Mouse (Mus musculus): ENCODE measurements around the gene Gm20696.
A peak's percentile ranks its signal among the peaks of the same experiment; 100 is the strongest.

Gm20696 gene

GRCm38 (mm10) chr6:99511862-99512261 is 154.7 kb downstream of the Gm20696 start:
- DNase-seq = no peak

DNA sequence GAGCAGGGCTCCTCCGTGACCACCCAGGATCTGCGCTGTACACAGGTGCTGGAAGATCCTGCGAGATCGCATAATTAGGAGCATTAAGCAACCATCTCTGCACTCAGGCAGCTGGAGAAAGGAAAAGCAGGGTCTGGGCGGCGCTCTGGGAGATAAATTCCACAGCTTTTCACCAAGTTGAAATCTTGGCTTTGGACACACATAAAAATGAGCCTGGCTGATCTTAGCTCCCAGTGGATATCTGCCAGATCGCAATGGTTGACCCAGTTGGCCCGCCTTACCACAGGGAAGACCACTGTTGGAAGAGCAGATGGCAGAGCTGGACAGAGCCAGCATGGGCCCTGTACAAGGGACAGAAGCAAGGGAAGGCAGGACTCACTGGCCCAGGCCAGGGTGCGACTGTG is 157.4 kb downstream of the Gm20696 start:
- peak; percentile 95 for DNase-seq

DNA sequence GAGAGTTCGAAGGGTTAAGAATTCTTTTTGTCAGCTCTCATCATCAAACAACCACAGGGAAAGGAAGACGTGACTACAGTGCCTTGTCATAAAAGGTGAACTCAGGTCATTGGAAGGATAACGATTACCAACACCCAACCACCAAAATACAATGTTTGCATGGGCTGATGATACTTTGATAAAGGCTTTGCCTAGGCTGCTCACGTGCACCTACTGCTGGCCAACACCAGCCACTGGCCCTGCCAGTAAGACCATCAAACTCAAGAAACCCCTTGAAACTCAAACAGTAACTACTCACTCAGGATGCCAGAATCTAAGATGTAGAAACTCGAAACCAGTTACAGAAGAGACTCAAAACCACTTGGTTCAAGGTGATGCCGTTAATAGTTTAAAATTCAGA is 159.8 kb downstream of the Gm20696 start:
- no peak for DNase-seq

DNA sequence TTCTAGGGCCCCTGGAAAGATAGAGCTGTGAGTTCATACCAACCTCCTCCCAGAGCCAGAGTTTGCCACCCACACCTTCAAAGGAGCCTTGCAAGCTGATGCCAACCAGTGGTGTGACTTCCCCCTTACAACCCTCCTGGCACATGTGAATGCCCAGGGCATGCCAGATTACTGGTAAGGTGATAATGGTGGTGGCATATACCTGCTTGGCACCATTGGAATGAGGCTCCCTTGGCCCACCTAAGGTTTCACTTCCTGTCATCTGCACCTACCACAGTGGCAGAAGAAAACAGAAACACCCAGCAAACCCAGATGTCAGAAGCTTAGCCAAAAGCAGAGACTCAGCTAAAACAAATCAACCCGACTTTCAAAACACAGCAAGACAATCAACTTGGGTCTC is 162.9 kb downstream of the Gm20696 start:
- DNase-seq = peak; percentile 78

DNA sequence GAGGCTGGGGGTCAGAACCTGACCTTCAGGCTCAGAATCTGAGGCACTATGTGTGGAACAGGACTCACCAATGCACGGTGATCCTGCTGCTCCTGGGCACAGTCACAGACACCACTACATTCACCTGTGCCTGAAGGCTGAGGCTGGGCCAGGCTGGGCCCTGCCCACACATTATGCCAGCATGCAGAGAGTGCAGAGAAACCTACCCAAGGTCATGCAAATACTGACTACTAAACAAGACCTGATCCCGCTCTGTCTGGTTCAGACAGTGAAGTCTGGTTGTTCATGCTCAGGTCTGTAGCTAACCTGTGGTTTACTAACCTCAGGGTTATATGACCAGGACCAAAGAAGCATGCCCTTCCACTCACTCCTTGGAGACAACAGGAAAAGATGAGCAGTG is 163.9 kb downstream of the Gm20696 start:
- DNase-seq = peak; percentile 82

DNA sequence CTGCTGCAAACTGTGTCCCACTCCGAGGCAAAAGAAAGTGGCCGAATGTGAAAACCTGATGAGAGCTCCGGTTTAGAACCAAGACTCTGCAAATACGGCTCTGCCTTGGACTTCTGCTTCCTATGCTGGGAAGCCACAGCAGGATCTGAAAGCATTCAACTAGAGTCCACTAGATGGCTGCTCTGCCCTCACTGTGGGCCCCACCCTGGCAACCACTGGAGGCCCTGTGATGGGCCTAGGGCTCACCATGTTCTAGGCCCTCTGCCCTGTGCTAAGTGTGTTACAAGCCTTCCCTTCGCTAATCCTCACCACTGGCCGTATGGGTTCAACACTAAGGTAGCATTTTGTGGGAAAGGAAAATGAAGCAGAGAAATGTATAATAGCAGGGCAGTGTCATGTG is 164.3 kb downstream of the Gm20696 start:
- DNase-seq = peak; percentile 93

DNA sequence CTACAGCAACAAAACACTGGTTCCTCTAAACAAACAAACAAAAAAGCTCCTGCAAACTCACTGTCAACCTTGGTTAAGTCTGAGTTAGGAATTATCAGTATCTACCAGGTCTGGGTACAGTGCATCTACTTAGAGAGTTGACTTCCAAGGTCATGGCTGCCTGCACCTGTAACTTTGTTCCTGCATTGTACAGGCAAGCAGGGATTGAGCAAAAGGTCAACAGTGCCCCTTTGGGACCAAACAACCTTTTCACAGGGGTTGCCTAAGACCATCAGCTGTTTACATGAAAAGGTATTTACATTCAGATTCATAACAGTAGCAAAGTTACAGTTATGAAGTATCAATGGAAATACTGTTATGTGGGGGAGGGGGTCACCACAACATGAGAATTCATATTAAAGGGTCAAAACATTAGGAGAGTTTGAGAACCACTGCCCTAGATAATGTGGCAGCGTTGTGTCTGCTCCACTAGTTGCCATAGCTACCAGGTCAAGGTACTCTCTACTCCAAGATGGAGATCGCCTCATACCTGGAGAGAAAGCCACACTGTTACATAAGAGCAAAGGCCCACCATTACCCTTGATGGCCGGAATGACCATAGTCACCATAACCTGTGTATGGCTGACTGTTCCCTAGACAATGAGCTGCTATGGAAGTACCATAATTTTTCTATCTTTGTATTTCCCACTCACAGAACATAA is 165.9 kb downstream of the Gm20696 start:
- peak; percentile 61 for DNase-seq

DNA sequence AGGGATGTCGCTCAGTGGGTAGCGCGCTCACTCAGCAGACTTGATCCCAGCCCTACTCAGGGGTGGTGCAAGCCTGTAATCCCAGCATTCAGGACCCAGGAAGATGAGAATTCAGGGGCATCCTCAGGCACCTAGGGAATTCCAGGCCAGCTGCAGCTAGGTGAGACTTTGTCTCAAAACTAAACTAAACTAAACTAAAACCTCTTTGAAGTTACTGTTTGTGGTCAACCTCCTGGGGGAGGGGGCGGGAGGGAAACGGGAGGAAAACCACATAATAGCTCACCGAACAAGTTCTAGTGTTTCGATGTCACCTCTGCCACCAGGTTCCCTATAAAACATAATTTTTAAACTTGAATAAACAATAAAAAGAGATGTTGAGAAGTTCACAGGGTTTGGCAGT is 168.5 kb downstream of the Gm20696 start:
- no peak for DNase-seq

DNA sequence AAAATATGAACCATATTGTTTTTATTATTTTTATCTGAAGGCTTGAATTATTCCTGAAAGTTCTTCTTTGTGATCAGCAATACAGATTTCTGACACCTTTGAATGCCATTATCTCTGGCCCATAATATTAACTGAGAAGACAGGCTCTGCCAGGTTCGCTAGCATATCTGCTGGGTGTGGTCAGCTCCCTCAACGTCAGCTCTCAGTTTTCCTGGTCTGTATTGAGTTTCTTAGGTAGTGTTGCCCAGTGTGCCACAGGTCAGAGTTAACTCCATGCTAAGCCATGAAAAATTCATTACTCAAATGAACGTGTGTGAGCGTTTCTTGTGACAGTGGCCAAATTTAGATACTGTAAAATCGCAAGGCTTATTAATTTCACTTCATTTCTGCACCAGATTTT is 170.5 kb downstream of the Gm20696 start:
- no peak for DNase-seq

DNA sequence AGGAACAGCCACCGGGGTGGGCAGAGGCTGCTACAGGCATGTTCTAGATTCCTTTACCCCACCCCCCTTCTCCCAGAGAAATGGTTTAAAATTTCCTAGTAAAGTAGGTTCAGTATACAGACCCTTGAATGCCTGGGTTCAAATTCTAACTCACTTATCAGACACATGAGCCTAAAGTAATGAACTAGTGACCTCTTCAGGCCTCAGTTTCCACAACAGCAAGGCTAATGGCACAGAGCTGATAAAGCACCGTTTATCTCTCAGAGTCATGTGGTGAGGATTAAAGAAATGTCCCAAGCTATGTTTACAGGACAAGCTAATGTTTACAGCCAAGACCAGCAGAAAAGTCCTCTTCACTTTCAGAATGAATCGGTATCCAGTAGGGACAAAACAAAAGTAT is 173.7 kb downstream of the Gm20696 start:
- DNase-seq = no peak

GRCm38 (mm10) chr6:99491979-99492544 is 174.5 kb downstream of the Gm20696 start:
- DNase-seq = no peak

- no peak for DNase-seq
Measured at GRCm38 (mm10) chr6:99491146-99491545, 175.5 kb downstream of the Gm20696 start.

DNA sequence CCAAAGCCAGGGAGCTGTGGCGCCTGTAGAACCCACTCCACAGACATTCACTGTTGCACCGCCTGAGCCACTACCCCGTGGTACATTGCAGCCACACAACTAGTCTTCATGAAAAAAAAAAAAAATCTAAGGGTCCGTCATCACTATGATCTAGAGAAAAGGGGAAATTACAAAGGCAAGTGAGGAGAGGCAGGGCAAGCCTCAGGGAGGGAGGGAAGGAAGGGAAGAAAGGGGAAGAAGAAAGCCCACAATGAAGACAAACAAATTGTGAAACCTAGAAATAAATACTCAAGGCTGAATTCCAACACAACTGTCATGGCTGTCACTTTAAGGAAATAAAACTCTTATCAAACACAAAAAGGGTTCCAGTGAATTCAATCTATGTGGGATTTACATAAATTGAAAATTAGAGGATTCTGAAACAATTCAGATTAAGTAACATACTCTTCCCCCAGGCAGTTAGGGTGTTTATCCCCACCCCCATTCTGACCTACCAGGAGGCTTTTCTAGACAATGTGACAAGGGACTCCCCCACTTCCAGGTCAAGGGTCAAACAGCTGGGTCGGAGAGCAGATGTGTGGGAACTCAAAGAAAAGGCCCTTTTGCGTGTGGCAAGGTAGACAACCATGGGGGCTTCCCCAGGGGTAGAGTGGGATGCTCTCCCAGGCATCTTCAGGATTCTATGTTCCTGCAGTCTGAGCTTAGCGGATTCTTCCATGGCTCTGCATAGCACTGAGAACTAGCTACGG is 176.5 kb downstream of the Gm20696 start:
- DNase-seq = peak; percentile 89

GRCm38 (mm10) chr6:99489423-99489822 is 177.2 kb downstream of the Gm20696 start:
- DNase-seq = peak; percentile 85

- peak; percentile 95 for DNase-seq
Measured at GRCm38 (mm10) chr6:99485884-99486640, 180.5 kb downstream of the Gm20696 start.

DNA sequence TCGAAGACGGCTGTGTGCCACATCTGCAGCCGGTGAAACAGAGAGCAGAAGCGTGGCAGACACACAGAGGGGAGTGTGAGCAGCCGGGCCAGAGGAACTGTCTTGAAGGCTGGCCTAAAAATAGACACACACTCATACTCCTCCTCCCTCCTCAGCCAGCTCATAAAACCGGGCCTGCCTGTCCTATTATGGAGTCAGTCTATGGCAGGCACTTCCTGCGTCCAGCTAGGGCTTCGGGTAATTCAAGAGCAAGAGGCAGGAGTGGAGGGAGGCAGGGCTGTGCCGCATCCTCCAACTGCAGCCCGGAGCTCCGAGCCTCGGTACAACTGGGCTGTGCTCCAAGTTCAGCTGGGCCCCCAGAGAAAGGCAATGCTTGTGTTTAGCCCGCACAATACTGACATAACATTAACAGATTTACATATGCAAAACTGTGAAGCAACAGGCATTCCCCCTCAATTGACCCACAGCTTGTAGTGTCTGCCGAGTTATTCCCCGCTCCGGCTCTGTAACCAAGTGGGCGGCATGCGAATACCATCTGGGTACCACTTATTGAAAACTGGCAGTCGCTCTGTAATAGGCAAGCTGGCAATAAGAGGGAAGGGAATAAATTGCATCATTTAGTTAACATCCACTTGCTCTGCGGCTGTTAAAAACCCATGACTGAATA is 181.2 kb downstream of the Gm20696 start:
- DNase-seq = peak; percentile 99

DNA sequence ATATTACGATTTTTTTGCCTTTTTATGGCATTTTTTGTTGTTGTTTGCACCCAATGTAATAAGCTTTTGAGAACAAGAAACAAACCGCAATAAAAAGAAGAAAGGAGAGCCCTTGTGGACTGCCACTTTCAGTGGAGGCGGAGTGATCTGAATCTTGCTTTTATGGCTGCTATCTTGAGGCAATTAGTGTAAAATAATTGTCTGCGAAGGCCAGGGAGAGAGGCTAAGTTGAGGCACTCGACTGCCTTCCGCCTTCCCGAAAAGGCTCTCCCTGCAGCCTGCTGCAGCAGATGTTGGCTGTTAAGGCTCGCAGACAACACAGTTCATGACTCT is 181.7 kb downstream of the Gm20696 start:
- DNase-seq = no peak

GRCm38 (mm10) chr6:99484197-99484725 is 182.3 kb downstream of the Gm20696 start:
- DNase-seq = no peak

- no peak for DNase-seq
Measured at GRCm38 (mm10) chr6:99483556-99483955, 183.0 kb downstream of the Gm20696 start.

- no peak for DNase-seq
Measured at GRCm38 (mm10) chr6:99481568-99481967, 185.0 kb downstream of the Gm20696 start.

DNA sequence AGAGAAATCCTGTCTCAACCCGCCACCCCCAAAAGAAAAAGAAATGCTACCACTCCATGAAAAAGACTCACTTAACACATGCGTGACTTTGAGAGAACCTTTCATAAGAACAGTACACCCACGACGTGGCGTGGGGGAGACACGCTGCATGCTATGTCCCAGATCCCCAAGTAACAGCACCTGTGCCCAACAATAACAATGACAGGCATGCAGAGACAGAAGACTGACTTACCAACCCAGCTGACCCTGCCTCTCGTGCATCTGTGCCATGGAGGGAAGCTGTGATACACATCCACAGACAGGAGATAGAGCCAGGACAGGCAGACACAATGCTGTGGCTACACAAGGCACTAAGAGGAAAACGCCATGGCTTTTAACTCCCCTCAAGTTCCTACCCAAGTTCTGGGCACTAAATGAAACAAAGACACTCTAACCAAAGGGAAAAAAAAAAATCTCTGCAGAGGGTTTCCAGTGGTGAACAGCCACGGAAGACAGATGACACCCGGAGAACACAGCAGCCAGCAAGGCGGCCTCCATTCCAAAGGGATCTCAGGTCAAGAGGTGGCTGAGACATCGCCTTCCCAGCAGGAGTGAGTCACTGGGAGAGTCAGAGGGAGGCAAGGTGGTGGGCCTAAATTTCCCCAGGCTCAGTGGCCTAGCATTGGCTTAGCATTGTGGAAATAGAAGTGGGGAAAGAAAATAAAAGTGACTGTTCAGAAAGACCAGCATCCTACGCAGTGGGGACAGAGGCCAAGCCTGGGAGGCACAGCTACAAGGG is 187.5 kb downstream of the Gm20696 start:
- DNase-seq = no peak

GRCm38 (mm10) chr6:99475040-99475439 is 191.6 kb downstream of the Gm20696 start:
- DNase-seq = no peak

Data from heart, adult 11 months (tissue).